Mouse (Mus musculus) CH12.LX (cell line): ENCODE results near the gene Il1r2.

ENCODE experiments used
- CTCF ChIP-seq, 2 experiments: IDR thresholded peaks in 1 of 2; conservative IDR thresholded peaks in 1 of 2; 2 replicates each; pipeline ENCODE4 v1.5.1; 2011 to 2012; ENCODE audit warnings: low read depth in 2 of 2, low read length in 2 of 2, improper control_type of control experiment in 1 of 2, inconsistent platforms in 1 of 2, mild to moderate bottlenecking in 1 of 2, moderate library complexity in 1 of 2
- E2F4 ChIP-seq: IDR thresholded peaks from 2 replicates; pipeline ENCODE4 v1.6.1; 2011; ENCODE audit warnings: low read depth, low read length, improper control_type of control experiment; ENCODE audit not compliant: insufficient replicate concordance
- EP300 ChIP-seq: IDR thresholded peaks from 2 replicates; pipeline ENCODE4 v1.6.1; 2011; ENCODE audit warnings: low read length, improper control_type of control experiment
- MAZ ChIP-seq: IDR thresholded peaks from 2 replicates; pipeline ENCODE4 v1.6.1; 2012; ENCODE audit warnings: low read depth, mild to moderate bottlenecking, inconsistent platforms, low read length, improper control_type of control experiment, moderate library complexity

DNA sequence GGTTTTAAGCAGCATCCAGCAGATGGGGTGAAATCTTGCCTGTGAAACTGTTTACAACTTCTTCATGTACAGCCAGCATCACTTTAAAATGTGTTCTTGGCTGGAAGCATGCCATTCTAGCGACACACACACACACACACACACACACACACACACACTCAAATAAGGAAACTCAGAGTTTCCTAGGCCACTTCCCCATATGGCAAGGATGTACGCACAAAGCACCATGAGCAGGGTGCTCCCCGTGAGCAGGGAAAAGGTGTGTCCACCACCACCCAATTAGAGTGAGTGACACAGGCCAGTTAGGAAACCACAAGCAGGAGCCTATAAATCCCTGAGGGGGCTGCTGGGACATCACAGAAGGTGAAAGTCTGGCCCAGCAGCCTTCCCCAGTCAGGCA is 10.5 kb downstream of the Il1r2 start:
- TF ChIP-seq CTCF (conservative IDR thresholded peaks at IDR 0.05 in 1 of 2, IDR thresholded peaks at IDR 0.05 in 1 of 2; ENCODE audit: low read depth in 2 of 2, low read length in 2 of 2) (no peak), EP300 (peak; percentile 61; the same call in 1 of the 2 replicates), MAZ (no peak), E2F4 (no peak)
